Mouse (Mus musculus) left cerebral cortex, postnatal 4 days (tissue): Measurements from ENCODE around the gene Fxyd1. TPM values are rescaled to one million over a fixed set of nuclear protein-coding genes. Genes with fewer than 3 reads are reported as not detected.
A peak's percentile ranks its signal among the peaks of the same experiment; 100 is the strongest.

ENCODE experiments used
- DNase-seq: peaks from one replicate; pipeline ENCODE4 v3.0.0-alpha.2; 2022
- intact Hi-C: fragments of 180-260 bp; cut with DNase I; formaldehyde crosslinking; loops from one replicate; pipeline ENCODE4 v1.15.1; 2025
- total RNA-seq, 2 experiments: library from RNA; stranded (reverse); gene quantifications; 2 replicates each; pipeline ENCODE4 v1.2.3; 2021

The Fxyd1 gene
- total RNA-seq, 2 experiments from 2014 or later: 8.4 to 8.7 TPM

DNA sequence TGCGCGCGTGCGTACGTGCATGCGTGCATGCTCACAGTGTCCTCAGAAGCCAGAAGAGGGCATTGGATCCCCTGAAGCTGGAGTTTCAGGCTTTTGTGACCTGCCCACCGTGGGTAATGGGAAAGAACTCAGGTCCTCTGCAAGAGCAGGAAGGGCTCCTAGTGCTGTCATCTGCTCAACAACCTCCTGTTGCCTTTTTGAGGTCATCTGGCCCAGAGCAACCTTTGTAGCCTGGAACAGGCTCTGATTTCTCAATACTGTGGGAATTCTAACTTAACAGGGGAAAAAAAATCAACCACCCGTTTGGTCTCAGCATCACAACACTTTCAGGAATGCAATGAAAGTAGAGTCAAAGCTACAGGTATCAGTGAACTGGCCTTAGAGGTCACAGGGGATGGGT, 22.7 kb upstream of the Fxyd1 start:
- intact Hi-C loops: no loop called here
- no peak for DNase-seq

DNA sequence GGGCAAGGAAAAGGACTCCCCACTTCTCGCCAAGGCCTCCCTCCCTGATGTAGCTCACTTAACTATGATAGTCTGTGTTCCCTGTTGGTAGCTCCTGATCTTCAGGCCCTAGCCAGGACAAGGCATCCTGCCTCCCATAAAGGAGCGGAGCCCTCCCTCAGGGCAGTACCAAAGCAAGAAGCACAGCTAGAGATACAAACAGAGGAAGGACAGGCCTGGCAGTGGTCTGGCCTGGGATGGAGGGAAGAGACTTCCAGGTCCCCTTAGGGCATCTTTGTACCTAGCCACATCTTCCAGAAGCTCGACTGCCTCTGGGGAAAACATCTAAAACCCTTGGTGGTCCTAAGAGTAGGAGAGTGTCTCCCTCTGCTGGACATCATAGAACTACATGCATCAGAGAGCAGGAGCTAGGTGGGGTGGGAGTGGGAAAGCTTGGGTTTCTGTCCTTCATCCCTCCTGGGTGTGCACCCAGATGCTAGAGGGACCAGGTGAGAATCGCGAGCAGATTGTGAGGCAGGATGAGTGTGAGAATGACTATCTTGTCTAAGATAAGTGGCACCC, 21.0 kb upstream of the Fxyd1 start:
- intact Hi-C loops: no loop called here
- DNase-seq: no peak

DNA sequence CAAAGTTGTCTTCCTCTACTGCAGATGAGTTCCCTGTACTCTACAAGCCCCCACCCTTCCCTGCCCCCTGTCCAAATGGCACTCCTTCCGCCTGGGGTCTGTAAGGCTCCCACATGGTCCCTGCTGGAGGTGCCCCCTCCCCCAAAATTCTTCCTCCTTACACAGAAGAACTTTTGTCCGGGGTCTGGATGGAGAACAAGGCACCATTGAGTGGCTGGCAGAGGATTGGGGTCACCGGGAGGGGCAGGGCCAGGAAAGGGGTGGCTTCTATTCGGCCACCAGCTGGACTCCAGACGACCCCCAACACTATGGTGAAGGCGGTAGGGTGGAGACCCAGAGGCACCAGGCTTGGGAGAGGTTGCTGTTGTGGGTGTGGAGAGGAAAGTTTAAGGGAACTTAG, 20.5 kb upstream of the Fxyd1 start:
- no peak for DNase-seq
- intact Hi-C loops: no loop called here

DNA sequence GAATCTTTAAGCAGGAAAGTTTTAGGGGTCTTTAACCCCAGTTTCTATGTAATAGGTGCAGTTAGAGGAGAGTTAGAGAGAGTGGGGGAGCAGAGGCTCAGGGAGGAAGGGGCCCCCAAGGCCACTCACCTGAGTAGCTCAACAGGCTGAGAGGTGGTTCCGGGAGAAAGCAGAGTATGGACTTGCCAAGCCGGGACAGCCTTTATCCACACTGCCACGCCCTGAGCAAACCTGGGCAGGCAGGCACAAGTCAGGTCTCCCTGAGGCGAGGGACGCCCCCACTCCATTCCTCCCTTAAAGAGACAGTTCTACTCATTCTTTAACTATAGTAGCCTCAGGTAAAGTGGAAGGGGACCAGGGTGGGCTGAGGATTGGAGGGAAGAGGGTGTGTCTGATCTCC, 19.5 kb upstream of the Fxyd1 start, which contains the start of gene Fxyd3:
TSS of gene Fxyd3 (minus strand) at position 213 of the 400 bp plus-strand sequence.
- intact Hi-C loops: no loop called here
- DNase-seq: no peak

DNA sequence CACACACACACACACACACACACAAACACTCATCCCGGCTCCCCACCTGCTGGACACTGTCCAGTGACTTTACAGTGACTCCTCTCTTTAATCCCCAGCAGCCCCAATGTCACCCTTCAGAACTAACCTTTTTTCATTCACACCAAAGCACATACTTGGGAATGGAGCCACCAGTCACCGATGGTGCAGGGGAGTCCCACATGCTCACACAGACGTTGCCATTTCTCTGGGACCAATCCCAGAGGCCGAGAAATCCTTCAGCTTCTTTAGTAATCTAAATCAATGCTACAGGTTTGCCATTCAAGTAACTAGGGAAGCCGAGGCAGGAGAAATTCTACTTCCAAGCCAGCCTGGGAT, 17.7 kb upstream of the Fxyd1 start:
- intact Hi-C loops: no loop called here
- peak; percentile 7 for DNase-seq

DNA sequence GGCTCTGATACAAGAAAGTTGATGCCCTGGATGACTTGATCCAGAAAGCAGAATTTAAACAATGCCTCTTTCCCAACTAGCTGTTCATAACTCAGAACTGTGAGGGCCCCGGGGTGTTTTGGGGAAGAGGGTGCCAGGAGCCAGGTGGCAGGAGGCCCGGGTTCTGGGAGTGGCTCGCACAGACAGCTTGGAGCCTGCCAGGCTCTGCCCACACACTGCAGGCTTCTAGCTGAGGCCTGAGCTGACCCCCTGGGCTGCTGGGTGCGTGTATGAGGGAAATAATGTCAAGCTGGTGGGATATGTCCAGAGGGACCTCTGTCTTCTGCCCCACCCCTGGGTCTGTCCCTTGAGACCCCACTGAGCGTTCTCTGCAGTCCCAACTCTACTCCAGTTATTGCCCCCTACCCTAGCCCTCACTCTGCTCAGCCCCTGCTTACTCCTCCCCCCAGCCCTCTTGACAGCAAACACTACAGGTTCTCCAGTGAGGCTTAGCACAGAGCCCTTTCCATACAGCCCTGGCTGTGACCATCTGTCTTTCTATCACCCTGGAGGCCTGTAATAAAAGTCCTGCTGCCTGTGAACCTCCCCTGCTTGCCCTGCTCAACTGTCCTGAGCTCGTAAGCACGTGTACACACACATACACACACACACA, 17.2 kb upstream of the Fxyd1 start:
- peak; percentile 21 for DNase-seq
- intact Hi-C loops: no loop called here

DNA sequence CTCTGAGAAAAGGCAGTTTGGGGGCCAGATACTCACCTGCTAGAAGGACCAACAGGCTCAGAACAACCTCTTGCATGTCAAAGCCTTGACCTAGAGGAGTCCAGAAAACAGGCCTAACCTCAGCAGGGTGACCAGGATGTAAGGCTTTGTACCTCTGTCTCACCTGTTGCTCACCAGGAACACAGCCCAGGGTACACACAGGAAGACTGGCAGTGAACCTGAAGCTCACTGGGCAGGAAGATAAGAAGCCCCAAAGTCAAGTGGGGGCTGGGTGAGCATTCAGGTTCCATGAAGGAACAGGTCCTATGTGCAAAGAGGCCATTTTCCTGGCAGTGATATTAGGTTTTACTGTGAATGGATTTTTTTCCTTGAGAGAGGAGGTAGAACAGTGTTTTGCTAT, 16.5 kb upstream of the Fxyd1 start:
- DNase-seq: no peak
- intact Hi-C loops: no loop called here

DNA sequence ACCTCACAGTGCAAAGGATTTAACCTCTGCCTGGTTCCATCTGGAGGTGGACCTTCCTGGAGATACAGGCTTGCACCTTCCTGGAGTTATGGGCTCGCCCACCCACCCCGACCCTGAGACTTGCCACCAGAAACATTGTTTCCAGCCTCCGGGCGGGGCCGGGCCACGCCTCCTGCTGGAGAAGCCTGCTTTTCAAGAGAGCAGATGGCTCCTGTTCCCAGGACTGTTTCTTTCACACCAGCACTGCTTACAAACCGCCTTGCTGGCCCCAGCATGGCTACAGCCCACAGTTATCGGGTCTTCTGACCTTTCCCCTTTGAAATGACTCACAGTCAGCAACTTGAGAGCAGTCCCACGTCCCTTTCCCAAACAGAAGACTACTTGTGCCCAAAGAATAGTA, 15.3 kb upstream of the Fxyd1 start:
- intact Hi-C loops: no loop called here

DNA sequence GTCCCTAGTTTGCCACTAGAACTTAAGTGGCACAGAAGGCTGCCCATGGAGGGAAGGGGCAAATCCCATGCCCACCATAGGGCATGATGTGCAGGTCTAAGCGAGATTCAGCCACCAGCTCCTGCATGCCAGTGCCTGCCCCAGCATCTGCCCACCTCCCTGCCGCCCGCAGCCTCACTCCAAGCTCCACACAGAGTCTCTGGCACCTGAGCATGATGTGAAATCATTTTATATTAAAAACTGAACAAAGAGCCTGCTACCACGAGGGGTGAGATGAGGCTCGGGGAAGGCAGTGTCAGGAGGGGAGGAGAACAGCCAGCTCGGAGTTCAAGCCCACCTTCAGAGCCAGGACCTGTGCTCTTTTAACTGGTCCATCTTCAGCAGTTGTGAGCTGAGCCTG, 13.3 kb upstream of the Fxyd1 start:
- peak; percentile 17 for DNase-seq
- intact Hi-C loops: no loop called here

More for the DNA sequence above, 15.3 kb upstream of the Fxyd1 start:
- no peak for DNase-seq

DNA sequence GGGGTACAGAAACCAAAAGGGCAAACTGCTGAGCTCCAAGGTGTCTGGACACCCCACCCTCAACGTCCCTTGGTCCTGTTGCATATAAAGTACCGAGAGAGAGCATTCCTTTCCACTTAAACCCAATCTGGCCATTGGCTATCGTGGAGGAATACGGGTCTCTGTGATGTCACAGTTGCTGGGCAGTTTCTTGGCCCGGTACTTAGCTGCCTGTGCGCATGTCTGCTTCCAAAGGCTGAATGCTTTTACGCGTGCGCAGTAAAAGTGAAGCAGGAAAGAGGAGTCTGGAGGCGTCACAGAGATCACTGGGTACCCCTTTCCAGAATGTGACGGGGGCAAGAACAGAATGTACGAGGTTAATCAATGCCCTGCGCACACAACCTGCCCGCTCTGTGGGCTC, 12.5 kb upstream of the Fxyd1 start:
- intact Hi-C loops: no loop called here
- no peak for DNase-seq

DNA sequence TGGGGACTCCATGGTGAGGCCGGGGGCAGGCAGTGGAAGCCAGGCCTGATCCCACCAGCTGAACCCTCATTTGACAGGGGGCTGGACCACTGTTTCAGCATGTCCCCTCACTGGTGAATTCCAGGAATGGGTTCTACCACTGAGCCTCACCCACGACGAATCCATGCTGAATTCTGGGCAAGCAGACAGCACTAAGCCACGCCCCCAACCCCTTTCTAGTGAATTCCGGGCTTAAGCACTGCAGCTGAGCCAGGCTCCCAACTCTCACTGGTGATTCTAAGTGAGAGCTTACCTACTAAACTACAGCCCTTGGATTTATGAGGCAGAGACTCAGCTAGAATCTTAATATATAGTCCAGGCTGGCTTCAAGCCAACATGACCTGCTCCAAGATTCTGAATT, 10.8 kb upstream of the Fxyd1 start:
- intact Hi-C loops: no loop called here
- peak; percentile 57 for DNase-seq

DNA sequence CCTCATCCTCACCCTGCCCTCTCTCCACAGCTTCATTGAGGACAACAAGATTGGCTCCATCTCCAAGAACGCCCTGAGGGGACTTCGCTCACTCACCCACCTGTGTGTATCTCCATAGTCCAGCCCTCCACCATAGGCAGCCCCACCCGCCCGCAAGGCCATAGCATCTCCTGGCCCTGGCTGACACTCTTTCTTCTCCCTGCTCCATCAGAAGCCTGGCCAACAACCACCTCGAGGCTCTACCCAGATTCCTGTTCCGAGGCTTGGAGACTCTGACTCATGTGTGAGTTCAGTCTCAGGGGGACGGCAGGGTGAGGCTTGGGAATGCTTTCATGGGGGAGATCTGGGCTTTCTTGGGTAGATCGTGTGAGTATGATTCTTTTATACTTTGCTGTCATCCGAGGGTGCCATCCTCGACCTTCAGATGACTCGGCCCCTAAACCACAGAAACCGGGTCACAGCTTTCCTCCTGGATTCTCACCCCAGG, 6.1 kb upstream of the Fxyd1 start:
- intact Hi-C loops: no loop called here

DNA sequence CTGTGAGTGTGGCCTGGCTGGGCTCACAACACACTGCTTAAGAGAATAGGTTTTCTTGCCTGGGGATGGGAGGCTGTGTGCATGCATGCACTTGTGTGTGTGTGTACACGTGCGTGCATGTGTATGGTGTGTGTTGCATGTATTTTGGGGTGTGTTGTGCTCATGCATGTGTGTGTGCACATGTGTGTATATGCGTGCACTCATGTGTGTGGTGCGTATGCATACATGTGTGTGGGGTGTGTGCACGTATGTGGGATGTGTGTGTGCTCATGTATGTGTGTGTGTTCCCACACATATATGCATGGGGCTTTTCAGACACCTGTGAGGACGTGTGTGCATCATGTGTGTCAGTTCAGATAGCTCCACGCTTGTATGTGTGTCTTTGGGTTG, 3.6 kb upstream of the Fxyd1 start:
- no peak for DNase-seq
- intact Hi-C loops: no loop called here

More for the DNA sequence above, 6.1 kb upstream of the Fxyd1 start:
- DNase-seq: no peak

DNA sequence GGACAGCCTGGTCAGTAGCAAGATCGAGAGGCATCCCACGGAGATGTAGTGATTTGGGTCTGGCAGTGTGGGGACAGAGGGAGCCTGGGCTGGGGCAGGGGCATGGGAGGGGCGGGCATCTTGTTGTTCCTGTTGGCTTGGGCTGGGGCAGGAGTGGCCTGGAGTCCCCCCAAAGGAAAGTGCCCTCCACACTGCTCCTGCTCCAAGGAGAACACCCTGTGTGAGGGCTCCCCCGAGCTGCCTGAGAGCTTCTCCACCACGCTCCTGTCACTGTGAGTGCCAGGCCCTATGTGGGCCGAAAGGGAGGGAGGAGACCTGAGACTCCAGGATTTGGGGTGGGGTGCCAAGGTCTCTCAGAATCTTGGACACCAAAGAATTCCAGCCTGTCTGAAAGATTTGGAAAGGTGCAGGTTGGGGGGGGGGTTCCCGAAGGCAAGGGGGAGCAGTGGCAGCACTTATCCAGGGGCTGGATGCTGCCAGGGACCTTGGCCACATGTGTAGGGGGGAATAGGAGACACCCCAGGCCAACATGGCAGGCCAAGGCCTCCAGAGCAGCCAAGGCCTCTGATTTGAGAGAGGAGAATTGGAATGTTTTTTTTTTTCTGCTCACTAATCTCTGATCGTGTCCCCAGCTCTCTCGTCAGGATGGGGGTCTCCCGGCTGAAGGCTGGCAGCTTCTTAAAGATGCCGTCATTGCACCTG, 3.1 kb upstream of the Fxyd1 start:
- peak; percentile 17 for DNase-seq
- intact Hi-C loops: no loop called here

DNA sequence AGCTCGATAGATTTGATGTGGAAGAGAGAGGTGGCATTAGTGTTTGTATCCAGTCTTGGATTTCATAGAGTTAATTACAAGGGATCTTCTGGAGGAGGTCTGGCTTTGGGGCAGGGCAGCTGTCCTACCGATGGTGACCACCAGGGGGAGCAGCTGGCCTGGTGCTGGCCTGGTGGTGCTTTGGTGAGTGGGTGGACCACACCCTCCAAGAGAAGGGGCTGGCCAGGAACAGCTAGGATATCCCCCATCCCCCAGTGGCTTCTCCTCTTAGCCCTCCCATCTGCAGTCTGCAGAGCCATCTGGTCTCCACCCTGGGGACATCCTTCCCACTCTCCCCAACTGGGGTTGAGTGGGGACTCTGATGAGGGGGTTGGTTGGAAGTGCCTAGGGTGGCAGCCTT, 2.1 kb upstream of the Fxyd1 start, which contains the start of gene Lgi4:
TSS of gene Lgi4 (plus strand) at position 235 of the 400 bp plus-strand sequence.
- peak; percentile 88 for DNase-seq
- intact Hi-C loops: no loop called here

DNA sequence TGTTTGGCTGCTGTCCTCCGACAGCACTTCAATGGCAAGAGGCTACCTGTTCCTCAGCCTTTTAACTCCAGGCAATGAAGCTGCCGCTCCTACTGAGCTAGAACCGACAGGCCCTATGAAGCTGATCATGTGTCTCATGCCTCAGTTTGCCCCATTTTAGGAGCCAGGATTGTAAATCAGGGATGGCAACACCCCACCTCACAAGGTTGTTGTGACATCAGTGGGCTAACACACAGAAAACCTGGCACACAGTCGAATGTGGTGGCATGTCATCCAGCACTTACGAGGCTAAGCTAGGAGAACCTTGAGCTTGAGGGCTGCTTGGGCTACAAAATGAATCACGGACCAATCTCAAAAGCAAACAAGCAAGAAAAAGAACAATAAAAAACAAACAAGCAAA, 1.2 kb upstream of the Fxyd1 start:
- DNase-seq: no peak
- intact Hi-C loops: no loop called here

DNA sequence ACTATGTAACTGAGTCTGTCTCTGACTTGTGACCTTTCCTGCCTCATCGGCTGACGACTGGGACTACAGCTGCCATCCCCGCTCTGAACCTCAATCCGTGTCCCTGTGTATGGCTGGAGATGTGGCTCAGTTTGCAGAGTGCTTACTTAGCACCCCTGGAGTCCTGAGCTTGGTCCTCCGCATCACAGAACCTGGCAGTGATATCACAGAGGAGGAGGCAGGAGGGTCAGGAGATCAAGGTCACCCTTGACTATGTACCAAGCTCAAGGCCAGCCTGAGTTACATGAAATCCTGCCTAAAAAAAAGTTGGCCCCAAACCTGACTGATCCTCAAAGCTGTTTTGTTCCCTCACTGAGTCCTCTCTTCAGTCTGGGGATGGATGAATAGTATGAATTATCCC, 731 bp upstream of the Fxyd1 start:
- DNase-seq: no peak
- intact Hi-C loops: no loop called here

DNA sequence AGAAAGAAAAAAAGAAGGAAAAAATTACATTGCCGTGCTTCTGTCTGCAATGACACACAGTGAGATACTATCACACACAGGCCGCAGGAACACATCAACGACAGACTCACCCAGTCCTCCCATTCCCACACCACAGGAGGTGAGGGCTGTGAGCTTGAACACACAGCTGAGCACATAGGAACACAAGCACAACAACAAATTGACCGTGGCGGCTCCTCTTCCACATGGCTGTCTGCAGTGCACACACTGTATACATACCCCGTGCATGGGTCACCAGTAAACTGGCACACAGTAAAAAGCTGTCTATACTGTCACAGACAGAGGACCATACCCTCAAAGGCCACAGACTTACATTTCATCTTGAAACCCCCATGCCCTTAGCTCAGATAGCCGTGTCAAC, 551 bp downstream of the Fxyd1 start:
- intact Hi-C loops: no loop called here

DNA sequence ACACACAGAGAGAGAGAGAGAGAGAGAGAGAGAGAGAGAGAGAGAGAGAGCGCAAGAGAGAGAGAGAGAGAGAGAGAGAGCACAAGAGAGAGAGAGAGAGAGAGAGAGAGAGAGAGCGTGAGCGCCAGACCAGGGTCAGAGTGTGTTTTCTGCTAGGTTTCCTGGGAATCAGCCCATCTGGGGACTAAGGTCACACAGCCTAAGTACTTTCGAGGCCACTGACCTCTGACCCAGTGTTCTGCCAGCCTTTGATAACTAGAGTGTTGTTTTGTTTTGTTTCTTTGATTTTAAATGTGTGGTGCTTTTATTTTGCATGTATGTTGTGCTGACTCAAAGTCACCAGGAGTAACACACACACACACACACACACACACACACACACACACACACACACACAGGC, 1.1 kb downstream of the Fxyd1 start:
- intact Hi-C loops: no loop called here
- DNase-seq: no peak

More for the DNA sequence above, 551 bp downstream of the Fxyd1 start:
- no peak for DNase-seq

DNA sequence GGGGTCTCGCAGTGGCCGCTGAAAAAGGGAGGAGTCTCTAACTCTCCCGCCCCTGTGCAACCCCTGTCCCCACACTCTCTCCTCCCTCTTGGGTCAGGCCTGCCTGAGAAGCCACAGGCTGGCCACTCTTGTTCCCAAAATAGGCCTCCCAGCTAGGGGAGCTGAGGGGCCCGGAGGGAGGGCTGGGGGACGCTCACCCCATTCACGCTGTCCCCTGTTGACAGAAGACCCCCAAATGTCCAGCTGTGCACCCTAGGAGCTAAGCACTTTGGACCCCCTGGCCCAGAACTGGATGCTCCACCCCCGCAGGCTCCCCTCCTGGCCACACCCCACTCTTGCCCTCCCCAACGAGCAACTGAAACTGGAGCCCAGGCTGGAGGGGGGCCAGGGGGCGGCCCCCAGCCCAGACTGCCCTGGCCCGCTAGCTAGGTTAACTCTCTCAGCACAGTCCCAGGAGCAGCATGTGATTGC, 1.6 kb downstream of the Fxyd1 start:
- DNase-seq: peak; percentile 71
- intact Hi-C loops: no loop called here

DNA sequence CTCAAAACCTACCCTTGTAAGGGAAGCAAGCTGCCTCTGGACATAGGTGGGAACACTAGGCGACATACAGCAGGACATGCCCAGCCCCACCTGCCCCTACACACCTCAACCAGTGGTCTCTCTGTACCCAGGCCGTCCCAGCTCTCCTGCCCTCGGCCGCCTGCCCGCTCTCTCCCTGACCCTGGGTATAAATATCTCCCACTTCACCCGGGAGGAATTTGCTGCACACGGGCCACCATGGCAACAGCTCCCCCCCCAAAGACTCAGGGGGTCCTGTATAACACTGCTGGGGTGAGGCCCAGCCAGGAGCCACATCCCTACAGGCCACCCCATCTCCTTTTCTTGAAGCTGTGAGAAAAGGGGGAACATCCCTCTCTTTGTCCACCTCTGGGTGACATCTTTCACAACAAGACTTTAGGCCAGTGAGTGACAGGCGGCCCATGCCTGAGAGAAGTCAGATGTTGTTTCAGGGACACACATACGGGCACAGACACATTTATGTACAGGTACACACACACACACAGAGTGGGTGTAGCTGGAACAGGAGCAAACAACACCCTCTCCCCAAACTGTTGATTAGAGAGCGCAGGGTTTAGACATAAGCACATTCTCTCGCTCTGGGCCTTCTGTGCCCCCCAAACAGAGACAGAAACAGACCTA, 2.2 kb downstream of the Fxyd1 start:
- DNase-seq: no peak
- intact Hi-C loops: no loop called here
